Mouse (Mus musculus) urinary bladder, adult 18-20 months (tissue): ENCODE measurements around the gene Vps36.

Experiments used
- DNase-seq, 2 experiments: peaks; one replicate each; pipeline ENCODE4 v3.0.0; 2022; ENCODE audit warnings: low spot score in 2 of 2, mixed read lengths in 2 of 2

Gene Vps36

DNA sequence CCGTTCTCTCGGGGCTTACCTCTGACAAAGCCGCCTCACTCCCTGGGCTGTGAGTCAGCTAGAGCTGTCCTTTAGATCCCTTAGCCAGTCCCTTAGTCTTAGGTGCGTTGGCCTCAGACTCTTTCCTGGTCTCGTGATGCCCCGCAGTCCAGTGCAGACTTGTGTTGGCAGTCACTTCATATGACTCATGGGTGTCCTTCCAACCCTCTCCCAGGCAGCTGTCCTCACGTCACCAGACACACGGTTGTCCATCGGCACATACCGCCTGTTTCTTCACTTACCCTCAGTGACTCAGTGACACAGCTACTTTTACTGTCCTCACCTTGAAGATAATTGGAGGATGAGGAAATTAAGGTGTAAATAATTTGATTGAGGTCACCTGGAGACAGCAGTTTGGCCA is 22.2 kb downstream of the Vps36 start:
- peak; percentile 31 to 49 for DNase-seq

- peak; percentile 15 to 20 for DNase-seq
Observed at GRCm38 (mm10) chr8:22226361-22226760, 33.8 kb downstream of the Vps36 start.

GRCm38 (mm10) chr8:22227061-22227877 is 34.7 kb downstream of the Vps36 start, which contains the start of gene Thsd1:
Thsd1 (plus strand) TSS chr8:22227313.
- DNase-seq = peak; percentile 34 to 46

- no peak for DNase-seq
Observed at GRCm38 (mm10) chr8:22228621-22229020, 36.0 kb downstream of the Vps36 start.

GRCm38 (mm10) chr8:22242986-22243385 is 50.4 kb downstream of the Vps36 start:
- DNase-seq = no peak

- DNase-seq = no peak
Observed at GRCm38 (mm10) chr8:22245663-22246062, 53.1 kb downstream of the Vps36 start.

DNA sequence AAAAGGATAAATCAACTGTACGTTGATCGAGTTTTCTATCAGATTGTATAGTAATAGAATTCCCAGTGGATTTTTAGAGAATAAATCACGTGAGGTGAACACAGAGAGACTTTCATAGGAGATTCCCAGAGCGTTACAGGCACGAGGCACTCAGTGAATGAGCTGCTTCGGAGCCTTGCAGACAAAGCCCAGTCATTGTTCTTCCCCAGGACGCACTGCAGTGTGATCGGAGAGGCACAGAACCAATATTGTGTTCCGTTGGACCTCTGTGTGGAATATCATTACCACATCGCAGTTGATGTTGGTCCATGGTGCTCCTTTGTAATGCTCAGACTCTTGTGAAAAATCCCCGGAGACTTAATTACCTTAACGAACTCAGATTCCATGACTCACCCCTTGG is 55.3 kb downstream of the Vps36 start:
- DNase-seq = no peak

- no peak for DNase-seq
Observed at GRCm38 (mm10) chr8:22249080-22249479, 56.5 kb downstream of the Vps36 start.

DNA sequence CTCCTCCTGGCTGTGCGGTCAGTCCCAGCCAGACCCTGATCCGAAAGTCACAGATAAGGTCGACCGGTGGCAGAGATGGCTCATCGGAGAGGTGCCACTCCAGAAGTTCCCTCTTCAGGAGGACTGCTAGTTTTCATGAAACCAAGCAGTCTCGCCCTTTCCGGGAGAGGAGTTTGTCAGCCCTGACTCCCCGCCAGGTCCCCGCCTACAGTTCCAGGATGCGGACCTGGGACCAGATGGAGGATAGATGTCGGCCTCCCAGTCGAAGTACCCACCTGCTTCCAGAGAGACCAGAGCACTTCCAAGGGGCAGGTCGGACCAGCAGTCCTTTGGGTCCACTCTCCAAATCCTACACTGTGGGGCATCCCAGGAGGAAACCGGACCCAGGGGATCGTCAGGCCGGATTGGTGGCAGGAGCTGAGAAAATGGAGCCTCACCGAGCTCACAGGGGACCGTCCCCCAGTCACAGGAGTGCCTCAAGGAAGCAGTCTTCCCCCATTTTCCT is 66.4 kb downstream of the Vps36 start:
- DNase-seq = no peak

DNA sequence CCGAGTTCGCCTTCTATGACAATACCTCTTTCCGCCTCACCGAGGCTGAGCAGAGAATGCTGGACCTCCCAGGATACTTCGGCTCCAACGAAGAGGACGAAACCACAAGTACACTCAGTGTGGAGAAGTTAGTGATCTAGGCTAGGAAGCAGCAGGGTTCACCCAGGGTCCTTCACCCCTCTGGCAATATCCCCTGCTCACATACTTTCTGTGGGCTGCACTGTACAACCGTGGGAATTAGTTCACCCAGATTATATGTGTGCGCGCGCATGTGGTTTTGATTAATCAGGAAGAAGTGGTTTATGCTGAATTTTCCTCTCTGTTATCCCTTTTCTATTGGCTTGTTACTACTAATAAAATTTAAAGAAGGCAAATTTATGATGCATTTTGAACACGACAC is 66.9 kb downstream of the Vps36 start:
- DNase-seq = no peak

DNA sequence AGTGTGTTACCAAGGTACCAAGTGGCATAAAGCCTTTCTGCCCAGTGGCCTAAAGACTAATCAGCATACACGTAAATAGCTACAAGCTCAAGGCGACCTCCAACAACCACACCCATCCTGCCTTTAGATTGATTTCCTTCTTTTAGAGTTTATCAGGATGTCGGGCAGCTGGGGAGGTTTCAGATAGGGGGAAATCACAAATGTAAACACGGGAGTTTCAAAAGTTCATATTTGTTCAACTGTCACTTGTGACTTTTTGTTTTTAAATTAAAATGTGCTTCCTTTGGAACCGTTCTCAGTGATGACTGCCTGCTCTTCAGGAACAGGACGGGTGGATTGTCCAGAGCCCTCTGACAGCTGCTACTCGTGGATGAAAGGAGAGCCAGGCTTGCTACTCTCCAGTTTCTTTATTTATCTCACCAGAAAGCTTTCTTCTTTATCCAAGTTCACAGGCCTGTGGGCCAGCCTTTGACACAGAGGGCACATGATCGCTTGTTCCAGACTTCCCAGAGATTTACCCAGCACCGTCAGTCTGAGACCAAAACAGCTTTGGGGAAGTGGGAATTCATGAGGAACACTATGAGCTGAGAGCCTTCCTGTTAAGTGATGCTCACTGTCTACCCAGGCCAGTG is 67.6 kb downstream of the Vps36 start:
- DNase-seq = no peak

- no peak for DNase-seq
Observed at GRCm38 (mm10) chr8:22262267-22262666, 69.7 kb downstream of the Vps36 start.

DNA sequence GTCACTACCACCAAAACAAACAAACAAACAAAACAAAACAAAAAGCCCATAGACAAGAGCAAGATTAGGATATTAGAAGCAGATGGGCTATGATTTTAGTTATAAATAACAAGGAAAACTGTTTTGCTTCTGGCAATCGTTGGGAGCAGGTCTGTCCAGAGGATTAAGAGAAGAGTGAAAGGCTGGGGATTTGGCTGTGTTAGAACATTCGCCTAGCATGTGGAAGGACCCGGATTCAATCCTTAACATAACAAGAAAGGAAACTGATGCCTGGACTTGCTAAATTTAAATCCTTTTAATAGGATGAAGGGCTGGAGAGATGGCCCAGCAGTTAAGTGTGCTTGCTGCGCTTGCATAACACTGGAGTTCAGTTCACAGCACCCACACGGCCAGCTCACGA is 71.7 kb downstream of the Vps36 start:
- no peak for DNase-seq

DNA sequence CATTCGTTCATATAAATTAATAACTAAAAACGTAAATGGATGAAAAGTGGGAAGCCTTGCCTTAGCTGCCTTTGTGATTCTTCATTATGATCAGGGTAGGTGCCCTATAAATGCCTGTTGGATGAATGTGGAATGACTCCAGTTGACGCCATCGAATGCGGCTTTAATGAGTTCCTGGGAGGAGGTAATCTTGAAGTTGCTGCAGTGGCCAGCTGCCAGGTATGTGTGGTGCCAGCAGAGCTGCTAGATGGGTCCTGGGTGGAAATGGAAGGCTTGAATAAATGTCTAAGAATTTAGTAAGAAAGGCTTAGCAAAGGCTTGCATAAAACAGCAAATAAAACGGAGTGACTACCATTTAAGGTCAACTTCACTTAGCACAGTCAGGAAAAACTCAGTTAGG is 72.2 kb downstream of the Vps36 start:
- no peak for DNase-seq

GRCm38 (mm10) chr8:22265194-22265593 is 72.6 kb downstream of the Vps36 start:
- DNase-seq = no peak

DNA sequence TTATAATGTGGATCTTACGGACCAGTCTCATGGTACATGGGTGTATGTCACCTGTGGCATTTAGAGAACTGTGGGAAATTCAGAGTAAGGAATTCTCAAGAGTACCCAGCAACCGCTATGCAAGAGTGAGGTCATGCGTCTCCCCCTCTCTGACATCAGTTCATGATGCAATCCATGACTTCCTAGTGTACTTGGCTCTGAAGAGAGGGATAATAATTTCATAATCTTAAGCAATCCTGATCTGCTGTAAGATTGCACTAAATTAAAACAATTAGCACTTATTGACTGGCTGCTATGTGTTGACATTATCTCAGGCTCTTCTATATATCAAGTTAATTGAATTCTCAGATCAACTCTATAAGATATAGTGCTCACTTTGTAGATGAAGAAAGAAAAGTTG is 74.2 kb downstream of the Vps36 start:
- DNase-seq = no peak
